Mouse (Mus musculus) urinary bladder, adult 2 months (tissue): ENCODE data around the gene Cct2. TPM values are rescaled to one million over a fixed set of nuclear protein-coding genes. Genes with fewer than 3 reads are reported as not detected.

ENCODE experiments used
- polyA plus RNA-seq: library from polyadenylated mRNA; depleted of rRNA; stranded (reverse); fragments of >200 nt; gene quantifications from 2 replicates; pipeline ENCODE4 v1.2.3, GENCODE M21; 2012; rRNA removed

The Cct2 gene
- polyA plus RNA-seq, 1 experiment = 163 TPM

Other genes starting within 250 kb of the Cct2 start
- gene Myrfl, start 166.9 kb downstream of the Cct2 start, polyA plus RNA-seq = not detected in 2 replicates
- gene Rab3ip, start 113.0 kb downstream of the Cct2 start, polyA plus RNA-seq = 53.3 and 53.4 TPM in 2 replicates
- not detected in 2 replicates for gene Gm10271, start 91.2 kb downstream of the Cct2 start, polyA plus RNA-seq
- 0.14 and 0.21 TPM in 2 replicates for gene Best3, start 77.5 kb downstream of the Cct2 start, polyA plus RNA-seq
- gene Lrrc10, start 18.5 kb downstream of the Cct2 start, polyA plus RNA-seq = 0.24 and 0.30 TPM in 2 replicates
- 21.5 and 23.9 TPM in 2 replicates for gene Frs2, start 84.7 kb upstream of the Cct2 start, polyA plus RNA-seq
- gene Yeats4, start 160.7 kb upstream of the Cct2 start, polyA plus RNA-seq = 33.5 and 37.8 TPM in 2 replicates
- not detected in 2 replicates for gene 9530003J23Rik, start 174.9 kb upstream of the Cct2 start, polyA plus RNA-seq
- gene Lyz2, start 218.5 kb upstream of the Cct2 start, polyA plus RNA-seq = 437 and 439 TPM in 2 replicates
- gene Lyz1, start 229.1 kb upstream of the Cct2 start, polyA plus RNA-seq = 9.3 and 12.6 TPM in 2 replicates